Mouse (Mus musculus): Measurements from ENCODE around the gene Lbp.

Lbp gene

GRCm38 (mm10) chr2:158364175-158364574 is 57.9 kb downstream of the Lbp start:
- DNase-seq, result no peak

GRCm38 (mm10) chr2:158365099-158365850 is 59.0 kb downstream of the Lbp start:
- no peak for DNase-seq

GRCm38 (mm10) chr2:158367654-158368053 is 61.4 kb downstream of the Lbp start:
- no peak for DNase-seq

GRCm38 (mm10) chr2:158368313-158368712 is 62.0 kb downstream of the Lbp start:
- no peak for DNase-seq

- DNase-seq, result no peak
Observed at GRCm38 (mm10) chr2:158369474-158370172, 63.3 kb downstream of the Lbp start.

GRCm38 (mm10) chr2:158370173-158370550 is 63.9 kb downstream of the Lbp start:
- DNase-seq, result peak; percentile 46

- DNase-seq, result peak; percentile 26
Observed at GRCm38 (mm10) chr2:158373061-158373460, 66.8 kb downstream of the Lbp start.

GRCm38 (mm10) chr2:158373516-158373915 is 67.2 kb downstream of the Lbp start:
- DNase-seq, result no peak

GRCm38 (mm10) chr2:158375443-158376122 is 69.3 kb downstream of the Lbp start, which contains the start of gene Snhg11:
Snhg11 (plus strand) TSS chr2:158375638.
- DNase-seq, result peak; percentile 48

GRCm38 (mm10) chr2:158376123-158376687 is 69.9 kb downstream of the Lbp start:
- DNase-seq, result no peak

GRCm38 (mm10) chr2:158376798-158377197 is 70.5 kb downstream of the Lbp start:
- no peak for DNase-seq

- DNase-seq, result no peak
Observed at GRCm38 (mm10) chr2:158377811-158378210, 71.5 kb downstream of the Lbp start.

- DNase-seq, result peak; percentile 83
Observed at GRCm38 (mm10) chr2:158379354-158380078, 73.2 kb downstream of the Lbp start.

Data from kidney, postnatal 10 days (tissue).